Mouse (Mus musculus) layer of hippocampus, adult 8-10 months (tissue): ENCODE results near the gene Gm11273. TPM values are rescaled to one million over a fixed set of nuclear protein-coding genes. Genes with fewer than 3 reads are reported as not detected.
"Not testable (repeated sequence)": the region's sequence is repeated elsewhere in the genome, so short reads cannot be mapped to it uniquely, and the experiment has no call there.

Experiments used
- DNase-seq, 2 experiments: peaks; one replicate each; pipeline ENCODE4 v3.0.0; 2022; ENCODE audit warnings: low spot score in 2 of 2
- total RNA-seq, 4 experiments: library from RNA; stranded (reverse); gene quantifications; 2 replicates each; pipeline ENCODE4 v1.2.4; 2022

The Gm11273 gene
- total RNA-seq = 10 to 100 TPM; 47.7 to 68.8 (median 61.4) TPM

DNA sequence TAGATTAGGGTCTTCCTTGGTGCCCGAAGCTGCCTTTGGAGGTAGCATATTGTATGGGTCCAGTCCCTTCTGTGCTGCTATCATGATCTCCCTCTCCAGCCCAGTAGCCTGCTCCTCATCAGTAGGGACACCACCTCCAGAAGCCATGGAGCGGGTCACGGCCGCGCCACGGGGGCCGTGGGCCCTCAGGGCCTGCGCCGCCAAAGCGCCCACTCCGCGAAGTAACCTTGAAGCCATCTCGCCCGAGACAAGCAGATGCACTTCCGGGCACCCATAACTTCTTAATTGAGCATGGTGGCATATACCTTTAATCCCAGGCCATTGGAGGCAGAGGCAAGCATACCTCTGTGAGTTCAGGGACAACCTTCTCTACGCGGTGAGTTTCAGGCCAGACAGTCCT is at the start of gene Gm11273:
TSS of gene Gm11273 (minus strand) at position 237 of the 400 bp plus-strand sequence.
- not testable (repeated sequence) for DNase-seq

DNA sequence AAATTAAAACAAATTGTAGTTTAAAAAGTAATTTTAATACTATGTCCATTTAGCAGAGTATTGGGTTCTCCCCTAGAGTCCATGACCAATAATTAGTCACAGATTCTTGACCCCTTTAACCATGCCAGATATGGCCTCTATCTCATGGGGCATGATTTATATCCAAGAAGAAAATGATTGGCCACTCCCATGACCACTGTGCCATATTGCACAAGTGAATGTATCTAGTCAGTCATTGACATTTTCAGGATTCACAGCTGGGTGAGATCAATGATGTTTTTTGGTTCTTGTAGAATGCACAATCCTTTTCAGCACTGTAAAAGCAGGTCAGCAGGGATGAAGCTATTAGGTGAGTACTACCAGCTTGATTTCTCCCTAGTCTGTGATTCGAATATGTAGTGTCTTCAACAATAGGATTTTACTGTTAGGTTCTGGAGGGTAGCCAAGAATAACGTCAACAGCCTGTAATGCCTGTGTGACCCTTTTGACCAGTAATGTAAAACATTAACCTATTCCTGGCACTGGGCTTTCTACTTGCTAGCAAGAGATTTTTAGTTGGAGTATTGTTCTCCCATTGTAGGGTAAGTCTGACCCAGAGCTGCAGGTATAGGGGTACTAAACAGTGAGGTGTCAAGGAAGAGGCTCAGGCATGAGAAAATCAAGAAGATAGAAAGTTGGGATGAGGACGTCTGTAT is 49.3 kb upstream of the Gm11273 start:
- DNase-seq = no peak

DNA sequence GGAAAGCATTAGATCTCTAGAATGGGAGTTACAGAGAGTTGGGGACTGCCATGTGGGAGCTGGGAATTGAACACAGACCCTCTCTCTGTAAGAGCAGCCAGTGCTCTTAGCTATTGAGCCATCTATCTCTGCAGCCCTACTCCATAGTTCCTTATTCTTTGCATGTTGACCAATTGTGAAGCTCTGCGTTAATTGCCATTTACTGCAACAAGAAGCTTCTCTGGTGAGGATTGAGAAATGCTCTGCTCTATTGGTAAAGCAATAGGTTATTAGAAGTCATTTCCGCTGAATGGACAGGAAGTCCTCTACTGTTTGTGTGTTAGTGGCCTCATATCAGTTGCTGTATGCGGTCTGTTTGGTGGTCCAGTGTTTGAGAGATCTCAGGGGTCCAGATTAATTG is 48.3 kb upstream of the Gm11273 start:
- no peak for DNase-seq

DNA sequence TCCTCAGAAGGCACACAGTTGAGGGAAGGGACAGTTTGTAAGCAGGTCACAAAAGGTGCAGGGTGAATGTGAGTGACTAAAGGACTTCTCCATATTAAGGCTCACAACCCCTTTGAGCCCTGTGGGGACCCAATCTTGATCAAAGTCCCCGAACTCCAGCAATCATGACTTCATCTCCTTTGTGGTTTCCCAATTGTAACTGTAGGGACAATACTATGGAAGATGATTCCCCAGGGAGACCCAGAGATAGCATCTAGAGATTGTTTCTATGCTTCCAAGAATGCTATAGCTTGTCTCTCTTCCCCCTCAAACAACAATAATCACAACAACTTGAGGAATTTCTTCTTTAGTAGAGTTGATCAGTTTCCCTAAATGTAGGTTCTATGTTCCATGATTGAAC is 41.5 kb upstream of the Gm11273 start, which contains the start of gene Olfr1366:
TSS of gene Olfr1366 (minus strand) at position 101 of the 400 bp plus-strand sequence.
- no peak for DNase-seq

DNA sequence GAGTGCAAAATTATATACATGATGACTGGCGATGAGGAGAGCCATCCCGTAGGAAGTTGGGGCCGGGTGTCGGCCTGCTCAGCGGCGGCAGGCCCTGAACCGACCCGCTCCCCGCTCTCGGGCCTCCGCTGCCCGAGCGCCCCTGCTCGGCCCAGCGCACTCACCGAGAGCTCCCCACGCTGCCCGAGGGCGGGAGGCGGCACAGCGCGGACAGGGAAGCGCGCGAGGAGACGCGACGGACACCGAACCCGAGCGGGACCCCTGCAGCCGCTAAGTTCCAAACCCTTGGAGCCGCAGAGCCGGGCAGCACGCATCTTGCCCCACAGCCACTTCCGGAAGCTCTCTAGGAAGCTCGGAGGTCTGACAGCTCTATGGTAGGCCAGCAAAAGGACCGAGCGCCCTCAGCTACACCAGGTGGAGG is 29.6 kb upstream of the Gm11273 start, which contains the start of gene Zkscan8:
TSS of gene Zkscan8 (minus strand) at position 340 of the 421 bp plus-strand sequence.
- DNase-seq = peak; percentile 67 to 84

DNA sequence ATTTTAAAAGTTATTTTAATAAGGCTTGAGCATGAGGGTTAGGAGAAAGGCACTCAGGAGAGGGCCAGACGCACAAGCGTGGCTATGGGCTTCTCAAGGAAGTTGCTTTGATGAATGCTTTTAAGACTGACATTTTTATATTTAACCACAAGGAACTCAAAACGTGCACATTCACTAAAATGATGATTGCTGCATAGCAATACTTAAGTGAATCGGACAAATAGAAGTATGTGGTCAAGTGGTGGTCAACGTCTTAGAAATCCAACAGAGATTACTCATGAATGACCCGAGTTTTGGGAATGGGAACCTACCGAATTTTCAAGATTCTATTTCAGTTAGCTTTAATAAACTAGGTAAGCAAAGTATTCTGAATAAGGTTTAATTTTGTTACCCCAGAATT is 28.9 kb upstream of the Gm11273 start:
- DNase-seq = no peak

DNA sequence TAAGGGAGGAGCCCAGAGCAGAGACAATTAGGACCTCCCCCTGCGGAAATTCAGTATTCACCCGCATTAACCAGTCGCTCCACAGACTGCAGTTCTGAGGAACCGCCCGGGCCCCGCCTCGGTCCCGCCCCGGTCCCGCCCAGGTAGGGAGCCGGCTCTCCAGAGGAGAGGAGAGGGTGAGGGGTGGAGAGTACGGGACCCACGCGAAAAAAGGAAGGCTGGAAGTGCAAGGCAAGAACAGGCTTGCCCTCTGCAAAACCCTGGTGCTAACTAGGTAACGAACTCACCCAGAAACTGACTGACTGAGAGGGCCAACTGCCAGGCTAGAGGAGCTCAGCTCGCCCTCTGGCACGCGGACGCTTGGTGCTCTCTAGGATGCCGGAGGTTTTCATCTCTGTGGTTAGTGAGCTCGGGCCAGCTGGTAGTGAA is 5.0 kb upstream of the Gm11273 start:
- DNase-seq = peak; percentile 48 to 67

DNA sequence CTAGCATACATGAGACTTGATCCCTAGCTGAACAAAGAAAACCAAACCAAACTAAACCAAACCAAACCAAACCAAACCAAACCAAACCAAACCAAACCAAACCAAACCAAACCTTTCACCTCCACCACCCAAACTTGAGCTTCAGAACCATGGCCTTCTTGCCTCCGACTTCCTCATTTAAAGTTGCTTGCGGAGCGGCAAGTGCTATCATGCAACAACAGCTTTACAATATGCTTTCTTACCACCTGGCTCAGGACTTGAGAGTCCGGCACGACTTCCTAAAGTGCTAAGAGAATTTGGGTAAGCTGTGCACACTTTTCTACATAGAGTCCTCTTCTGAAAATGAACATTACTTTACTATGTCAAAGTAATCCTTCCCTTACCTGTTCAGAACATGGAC is 1.1 kb upstream of the Gm11273 start:
- DNase-seq = no peak

DNA sequence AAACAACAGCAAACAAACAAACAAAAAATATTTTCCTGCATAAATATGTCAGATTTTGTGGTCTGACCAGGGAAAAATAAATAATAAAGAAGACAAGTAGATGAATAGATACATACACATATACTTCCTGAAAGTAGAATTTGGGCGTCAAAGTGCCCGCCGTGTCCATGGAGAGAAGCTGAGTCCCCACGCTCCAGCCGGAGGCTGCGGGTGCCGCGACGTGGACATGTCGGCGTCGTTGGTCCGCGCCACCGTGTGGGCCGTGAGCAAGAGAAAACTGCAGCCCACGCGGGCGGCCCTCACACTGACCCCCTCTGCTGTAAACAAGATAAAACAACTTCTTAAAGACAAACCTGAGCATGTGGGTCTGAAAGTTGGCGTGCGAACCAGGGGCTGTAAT is 6.1 kb downstream of the Gm11273 start, which contains the start of gene AK157302:
TSS of gene AK157302 (plus strand) at position 144 of the 400 bp plus-strand sequence.
- no peak for DNase-seq

DNA sequence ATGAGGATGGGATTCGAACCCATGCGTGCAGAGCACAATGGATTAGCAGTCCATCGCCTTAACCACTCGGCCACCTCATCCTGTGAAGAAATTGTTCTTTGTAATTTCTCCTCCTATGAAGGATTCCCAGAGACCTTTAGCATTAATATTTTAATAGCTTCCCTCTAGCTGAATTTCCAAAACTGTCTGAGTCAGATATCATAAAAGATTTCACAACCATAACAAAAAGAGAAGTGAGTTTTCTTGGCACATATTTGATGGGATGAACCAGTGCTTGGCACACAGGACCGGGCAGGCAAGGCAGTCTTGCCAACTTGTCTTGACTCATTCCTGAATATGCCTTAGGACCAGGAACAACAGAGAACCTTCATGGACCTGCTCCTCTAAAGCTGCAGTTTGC is 8.4 kb downstream of the Gm11273 start:
- no peak for DNase-seq

DNA sequence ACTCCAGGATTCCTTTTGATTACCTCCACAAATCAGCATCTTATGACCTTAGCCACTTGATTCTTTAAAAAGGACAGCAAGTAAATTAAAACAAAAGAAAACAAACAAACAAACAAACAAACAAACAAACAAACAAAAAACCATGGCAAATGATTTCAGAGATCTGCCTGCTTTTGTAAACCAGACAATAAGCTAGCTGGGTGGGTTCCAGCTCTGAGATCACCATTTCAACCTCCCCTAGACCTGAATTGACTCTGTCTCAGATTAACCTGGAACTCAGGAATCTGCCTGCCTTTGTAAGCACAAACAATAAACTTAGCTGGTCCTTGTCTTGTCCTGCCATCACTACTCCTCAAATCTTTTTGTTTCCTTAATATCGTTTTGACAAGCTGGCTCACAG is 14.3 kb downstream of the Gm11273 start:
- no peak for DNase-seq

DNA sequence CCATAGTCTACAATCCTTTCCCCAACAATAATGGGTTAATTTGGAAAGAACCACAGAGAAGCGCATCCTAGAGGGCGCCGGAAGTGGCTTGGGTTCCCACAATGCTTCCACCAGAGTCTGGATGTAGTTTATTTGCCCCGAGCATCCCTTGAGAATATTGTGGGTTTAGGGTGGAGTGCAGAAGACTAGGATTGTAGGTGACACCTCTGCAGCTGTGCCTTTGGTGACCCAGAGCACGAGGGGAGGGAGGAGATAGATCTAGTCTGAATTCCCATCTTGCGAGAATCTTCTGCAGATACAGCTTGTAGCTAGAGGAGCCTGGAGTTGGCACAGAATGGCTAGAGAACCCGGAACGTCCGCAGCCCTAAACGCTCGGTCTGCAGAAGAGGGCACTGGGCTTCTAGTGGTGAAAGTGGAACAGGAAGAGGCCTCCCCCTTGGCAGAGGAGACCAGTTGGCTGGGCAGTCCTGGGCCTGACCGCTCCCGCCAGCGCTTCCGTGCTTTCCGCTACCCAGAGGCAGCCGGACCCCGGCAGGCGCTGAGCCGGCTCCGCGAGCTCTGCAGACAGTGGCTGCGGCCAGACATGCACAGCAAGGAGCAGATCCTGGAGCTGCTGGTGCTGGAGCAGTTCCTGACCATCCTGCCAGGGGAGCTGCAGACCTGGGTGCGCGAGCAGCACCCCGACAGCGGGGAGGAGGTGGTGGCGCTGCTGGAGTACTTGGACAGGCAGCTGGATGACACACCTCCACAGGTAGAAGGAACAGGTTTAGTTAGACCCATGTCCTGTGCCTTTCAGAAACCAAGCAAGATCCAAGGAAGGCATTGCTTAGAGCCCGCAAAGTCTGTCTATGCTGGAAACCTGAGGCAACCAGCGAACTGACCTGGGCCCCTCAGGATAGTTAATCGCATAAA is 22.2 kb downstream of the Gm11273 start, which contains the start of the genes Zkscan4 and Gm10065:
TSS of gene Zkscan4 (plus strand) at position 149 of the 912 bp plus-strand sequence.
TSS of gene Gm10065 (minus strand) at position 683 of the 912 bp plus-strand sequence.
- peak; percentile 67 to 79 for DNase-seq

DNA sequence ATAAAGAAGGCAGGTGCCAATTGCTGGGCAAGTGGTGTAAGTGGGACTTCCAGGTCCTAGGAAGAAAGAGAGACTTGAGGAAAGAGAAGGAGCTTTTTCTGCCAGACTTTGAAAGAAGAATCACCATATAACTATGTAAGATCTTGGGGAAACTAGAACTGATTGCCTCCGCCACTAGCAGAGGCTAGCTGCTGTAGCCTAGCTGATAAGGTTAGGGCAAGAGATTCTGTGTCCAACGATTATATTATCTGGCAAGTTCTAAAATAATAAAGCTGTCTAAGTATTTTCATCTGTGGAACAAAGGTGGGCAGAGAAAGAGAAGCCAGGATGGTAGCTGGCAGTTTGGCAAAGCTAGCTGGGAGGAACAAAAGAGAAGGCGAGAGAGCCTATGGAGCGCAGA is 28.8 kb downstream of the Gm11273 start:
- DNase-seq = no peak

DNA sequence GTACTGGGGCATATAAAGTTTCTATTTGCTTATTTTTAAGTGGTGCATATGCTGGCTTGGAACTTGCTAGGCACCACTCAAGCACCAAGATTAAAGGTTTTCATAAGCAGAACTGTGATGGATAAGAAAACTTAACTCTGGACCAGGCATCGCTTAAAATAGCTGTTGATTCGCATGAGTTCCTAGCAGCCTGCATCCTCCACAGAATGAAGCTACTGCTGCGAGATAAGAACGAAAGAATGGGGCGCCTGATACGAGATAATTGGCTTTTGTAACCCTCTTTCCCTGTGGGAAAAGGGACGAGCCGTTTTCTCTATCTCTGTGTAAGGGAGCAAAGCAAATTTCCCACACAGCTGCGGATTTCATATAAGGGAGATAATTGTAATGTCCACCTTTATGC is 32.1 kb downstream of the Gm11273 start:
- no peak for DNase-seq

DNA sequence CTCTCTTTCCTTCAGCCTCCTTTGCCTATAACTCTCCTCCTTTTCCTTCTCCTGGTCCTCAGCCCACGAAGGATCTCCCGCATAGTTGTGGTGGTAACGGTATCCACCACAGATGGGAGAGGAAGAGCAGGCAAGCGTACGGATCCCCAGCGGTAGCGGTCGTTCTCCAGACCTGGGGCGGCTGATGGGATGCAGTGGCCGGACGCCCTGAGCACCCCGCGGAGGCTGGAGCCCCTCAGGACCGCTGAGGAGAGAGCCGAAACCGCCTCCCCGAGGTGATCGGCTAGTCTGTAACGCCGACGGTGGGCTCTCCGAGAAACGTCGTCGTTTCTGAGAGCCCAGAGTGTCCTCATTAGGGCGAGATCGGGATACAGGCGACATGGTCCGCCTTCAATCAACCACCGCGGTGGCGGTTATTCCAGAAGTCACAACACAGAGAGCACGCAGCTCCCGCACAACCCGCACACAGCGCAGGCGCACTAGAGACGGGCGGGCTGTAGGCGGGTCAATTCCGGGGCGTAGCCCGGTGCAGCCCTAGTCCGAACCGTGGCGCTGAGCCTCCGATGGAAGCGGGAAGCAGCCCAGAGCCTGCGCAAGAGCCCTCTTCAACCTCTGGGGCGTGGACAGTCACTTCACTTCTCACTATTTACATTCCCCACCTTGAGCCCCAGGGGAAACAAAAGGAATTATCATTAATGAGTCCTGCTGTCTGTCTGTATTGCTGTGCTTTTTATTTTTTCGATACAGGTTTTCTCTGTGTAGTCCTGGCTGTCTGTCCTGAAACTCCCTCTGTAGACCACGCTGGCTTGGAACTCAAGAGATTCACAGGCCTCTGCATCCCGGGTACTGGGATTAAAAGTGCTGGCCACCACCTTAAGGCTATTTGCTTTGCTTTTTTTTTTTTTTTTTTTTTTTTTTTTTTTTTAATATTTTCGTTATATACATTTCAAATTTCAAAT is 32.9 kb downstream of the Gm11273 start, which contains the start of gene Nkapl:
TSS of gene Nkapl (minus strand) at position 449 of the 959 bp plus-strand sequence.
- DNase-seq = peak; percentile 50 to 78

DNA sequence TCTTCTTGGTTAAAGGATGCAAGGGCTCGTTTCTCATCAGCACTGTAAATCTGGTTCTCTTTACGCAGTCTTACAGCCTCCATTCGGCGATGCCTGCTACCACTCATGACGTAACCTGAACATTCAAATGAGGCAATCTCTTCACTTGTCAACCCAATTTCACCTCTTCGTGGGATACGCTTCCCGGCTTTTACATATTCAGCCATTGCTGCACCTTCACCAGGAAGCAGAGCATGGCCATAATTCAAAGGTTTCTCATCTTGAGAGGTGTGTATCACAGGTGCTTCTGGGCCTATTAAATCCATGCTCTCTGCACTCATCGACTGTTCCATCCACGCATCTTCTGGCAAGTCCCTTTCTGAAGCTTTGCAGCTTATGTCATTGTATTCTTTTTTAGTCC is 33.9 kb downstream of the Gm11273 start:
- no peak for DNase-seq

DNA sequence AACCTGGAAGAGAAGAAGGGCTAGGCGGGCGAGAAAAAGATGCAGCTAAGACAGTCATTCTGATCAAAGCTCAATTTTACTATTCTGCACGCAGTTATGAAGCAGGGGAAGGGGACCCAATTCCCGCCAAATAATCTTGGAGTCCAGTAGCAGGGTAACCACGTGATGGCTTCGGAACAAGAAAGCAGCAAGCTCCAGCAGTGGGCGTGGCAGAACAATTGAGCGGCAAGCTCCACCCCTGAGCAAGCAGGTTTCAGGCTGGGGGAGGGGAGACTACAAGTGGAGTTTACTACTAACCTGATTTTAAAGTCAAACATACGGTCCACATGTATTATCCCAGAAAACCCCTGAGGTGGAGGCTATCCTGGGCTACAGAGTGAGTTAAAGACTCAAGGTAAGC is 38.7 kb downstream of the Gm11273 start:
- DNase-seq = not testable (repeated sequence)

DNA sequence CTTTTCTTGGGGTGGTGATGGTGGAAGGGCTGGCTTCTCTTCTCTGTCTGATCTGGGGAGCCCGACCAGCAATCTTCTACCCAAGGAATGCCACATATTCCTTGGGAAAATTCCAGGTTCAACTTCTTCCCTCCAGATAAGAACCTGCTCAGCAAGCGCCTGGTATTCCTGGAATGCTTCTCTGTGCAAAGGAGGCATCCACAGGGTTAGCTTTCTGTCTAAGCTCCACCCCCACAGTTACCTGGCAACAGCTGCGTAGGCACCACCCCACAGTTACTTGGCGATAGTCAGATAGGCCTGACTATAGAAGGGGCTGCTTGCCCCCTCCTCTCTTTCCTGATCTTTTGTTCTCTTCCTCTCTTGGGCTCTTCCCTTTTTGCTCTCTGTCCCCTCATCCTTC is 44.9 kb downstream of the Gm11273 start:
- no peak for DNase-seq

DNA sequence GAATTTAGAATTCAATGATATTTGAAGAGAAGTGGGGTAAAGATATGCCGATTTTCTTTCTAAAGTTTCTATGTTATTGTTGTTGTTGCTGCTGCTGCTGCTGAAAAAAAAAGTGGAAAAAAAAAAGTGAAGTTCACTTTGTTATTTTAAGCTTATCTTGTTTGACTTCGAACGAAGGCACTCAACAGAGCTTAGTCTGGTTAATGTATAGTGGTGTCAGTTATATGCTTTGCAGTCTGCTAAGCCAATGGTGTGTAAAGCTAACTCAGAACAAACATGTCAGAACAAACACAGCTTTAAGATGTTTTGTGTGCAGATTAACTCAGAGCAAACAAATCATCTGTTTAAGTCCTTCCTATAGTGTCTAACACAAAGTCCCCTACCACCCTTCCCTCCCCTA is 47.1 kb downstream of the Gm11273 start:
- no peak for DNase-seq

DNA sequence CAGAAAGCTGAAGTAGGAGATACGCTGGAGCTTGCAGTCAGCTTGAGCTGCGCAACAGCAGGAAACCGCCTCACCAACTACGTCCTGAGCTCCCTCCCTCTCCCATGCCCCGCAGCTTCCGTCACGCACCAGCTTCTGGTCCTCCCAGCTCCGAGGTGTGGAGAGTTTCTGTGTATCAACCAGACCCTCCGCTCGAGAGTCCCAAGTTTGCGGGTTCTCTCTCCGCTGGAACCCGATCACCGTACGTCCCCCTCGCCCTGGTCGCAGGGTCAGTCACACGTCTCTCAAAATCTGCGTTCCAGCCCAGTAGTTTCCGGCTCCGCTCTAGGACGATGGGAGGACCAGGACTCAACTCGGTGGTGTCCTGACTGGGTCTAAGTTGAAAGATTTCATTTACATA is 47.8 kb downstream of the Gm11273 start, which contains the start of gene Zscan26:
TSS of gene Zscan26 (minus strand) at position 282 of the 400 bp plus-strand sequence.
- DNase-seq = peak; percentile 76 to 81

DNA sequence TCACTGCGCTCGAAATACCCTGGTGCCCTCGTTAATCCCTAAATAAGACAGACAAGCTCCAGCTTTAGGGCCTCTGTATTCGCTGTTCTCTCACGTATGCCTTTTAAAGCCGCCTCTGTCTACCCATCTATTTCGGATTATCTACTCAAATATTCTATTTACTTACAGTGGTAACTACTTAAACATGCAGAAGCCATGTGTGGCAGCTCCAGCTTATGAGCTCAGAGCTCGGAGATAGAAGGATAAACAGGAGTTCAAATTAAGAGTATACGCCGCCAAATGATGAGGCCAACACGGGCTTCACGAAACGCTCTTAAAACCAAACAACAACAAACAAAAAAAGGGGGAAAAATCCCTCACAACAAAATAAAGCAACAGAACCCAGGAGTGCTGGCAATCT is 48.2 kb downstream of the Gm11273 start:
- DNase-seq = no peak
